Mouse (Mus musculus) heart, embryonic 12.5 days (tissue): ENCODE measurements around the gene Fam78b. TPM values are rescaled to one million over a fixed set of nuclear protein-coding genes. Genes with fewer than 3 reads are reported as not detected.

Experiments used
- ATAC-seq: fragments of 200-750 bp; cut with Nextera tagmentation; 2 replicates; pipeline ENCODE4 v1.8.0; 2017; ENCODE audit warnings: moderate TSS enrichment, moderate library complexity; ENCODE audit not compliant: insufficient number of reproducible peaks, low FRiP score
- H3K27ac ChIP-seq: fragments of 300-500 bp; sonication (generic); 2 replicates; pipeline ENCODE4 v1.5.1; 2016; ENCODE audit warnings: mild to moderate bottlenecking, moderate library complexity; ENCODE audit not compliant: poor library complexity, severe bottlenecking
- H3K27me3 ChIP-seq: fragments of 300-500 bp; sonication (generic); replicated peaks from 2 replicates; pipeline ENCODE4 v1.6.1; 2016; ENCODE audit warnings: mild to moderate bottlenecking, moderate library complexity
- H3K36me3 ChIP-seq: fragments of 300-500 bp; sonication (generic); 2 replicates; pipeline ENCODE4 v1.6.1; 2016; ENCODE audit warnings: mild to moderate bottlenecking, moderate library complexity
- H3K4me1 ChIP-seq: fragments of 300-500 bp; sonication (generic); replicated peaks from 2 replicates; pipeline ENCODE4 v1.6.1; 2016; ENCODE audit warnings: mild to moderate bottlenecking
- H3K4me2 ChIP-seq: fragments of 300-500 bp; sonication (generic); 2 replicates; pipeline ENCODE4 v1.6.1; 2016; ENCODE audit warnings: mild to moderate bottlenecking, moderate library complexity
- H3K4me3 ChIP-seq: fragments of 300-500 bp; sonication (generic); 2 replicates; pipeline ENCODE4 v1.5.1; 2016; ENCODE audit warnings: mild to moderate bottlenecking
- H3K9ac ChIP-seq: fragments of 300-500 bp; sonication (generic); 2 replicates; pipeline ENCODE4 v1.6.1; 2016; ENCODE audit warnings: mild to moderate bottlenecking, moderate library complexity
- H3K9me3 ChIP-seq: fragments of 300-500 bp; sonication (generic); replicated peaks from 2 replicates; pipeline ENCODE4 v1.6.1; 2016; ENCODE audit warnings: mild to moderate bottlenecking, moderate library complexity
- WGBS: fragments of 180-500 bp; shearing (Covaris S2); methylation state at CpG from one replicate; pipeline ENCODE4 v1.1.7; 2016; 5-methylcytosine and 5-hydroxymethylcytosine counted together
- polyA plus RNA-seq: library from polyadenylated mRNA; unstranded; fragments of >200 nt; fragmentation: Nextera tagmentation; extraction: Ambion mirVana; gene quantifications from 2 replicates; pipeline ENCODE4 v1.2.1, GENCODE M21; 2016

The Fam78b gene
- polyA plus RNA-seq, 1 experiment from 2014 or later = 0.91 TPM

GRCm38 (mm10) chr1:167094589-167095148 lies 93.5 kb downstream of the Fam78b start:
- Histone ChIP-seq H3K4me2 (no peak overlapping the region), H3K4me1 (no peaks in the 10 kb centered on the region), H3K4me3 (no peak overlapping the region), H3K27me3 (no peaks in the 10 kb centered on the region), H3K9ac (no peak overlapping the region), H3K9me3 (no peaks in the 10 kb centered on the region), H3K36me3 (no peaks in the 10 kb centered on the region), H3K27ac (no peak overlapping the region)
- 78% methylated on average over 10 of the region's 10 CpGs for WGBS
- ATAC-seq = no peak

GRCm38 (mm10) chr1:167098741-167099140 lies 97.5 kb downstream of the Fam78b start:
- no peak overlapping the region for H3K4me2 ChIP-seq

GRCm38 (mm10) chr1:167102046-167102445 lies 100.8 kb downstream of the Fam78b start:
- no peak overlapping the region for H3K9ac ChIP-seq
- H3K4me1 ChIP-seq = no peaks in the 10 kb centered on the region
- no peak overlapping the region for H3K4me3 ChIP-seq
- no peak for ATAC-seq
- no peaks in the 10 kb centered on the region for H3K9me3 ChIP-seq
- H3K27ac ChIP-seq = no peak overlapping the region
- no peaks in the 10 kb centered on the region for H3K27me3 ChIP-seq
- H3K4me2 ChIP-seq = no peak overlapping the region
- no peaks in the 10 kb centered on the region for H3K36me3 ChIP-seq
- WGBS = 76% methylated on average over 8 of the region's 8 CpGs

More at GRCm38 (mm10) chr1:167098741-167099140, 97.5 kb downstream of the Fam78b start:
- Histone ChIP-seq H3K9ac (no peak overlapping the region), H3K27ac (no peak overlapping the region), H3K4me1 (no peaks in the 10 kb centered on the region), H3K4me3 (no peak overlapping the region), H3K9me3 (no peaks in the 10 kb centered on the region), H3K27me3 (no peaks in the 10 kb centered on the region), H3K36me3 (no peaks in the 10 kb centered on the region)
- ATAC-seq = no peak
- WGBS = 81% methylated on average over 7 of the region's 7 CpGs

GRCm38 (mm10) chr1:167102566-167102965 lies 101.3 kb downstream of the Fam78b start:
- H3K4me2 ChIP-seq = no peak overlapping the region
- no peak overlapping the region for H3K4me3 ChIP-seq
- 74% methylated on average over 9 of the region's 9 CpGs for WGBS
- ATAC-seq = no peak
- H3K9ac ChIP-seq = no peak overlapping the region
- no peaks in the 10 kb centered on the region for H3K9me3 ChIP-seq
- H3K27ac ChIP-seq = no peak overlapping the region
- no peaks in the 10 kb centered on the region for H3K36me3 ChIP-seq
- no peaks in the 10 kb centered on the region for H3K27me3 ChIP-seq
- H3K4me1 ChIP-seq = no peaks in the 10 kb centered on the region

GRCm38 (mm10) chr1:167104956-167105626 lies 103.9 kb downstream of the Fam78b start:
- H3K9ac ChIP-seq = no peak overlapping the region
- no peak overlapping the region for H3K4me2 ChIP-seq
- no peak overlapping the region for H3K27ac ChIP-seq
- H3K9me3 ChIP-seq = 0 out of 2 replicates have a peak, but pooled peaks cover 4% of the 10 kb centered on the region
- H3K36me3 ChIP-seq = no peaks in the 10 kb centered on the region
- no peak overlapping the region for H3K4me3 ChIP-seq
- WGBS = 60% methylated on average over 5 of the region's 5 CpGs
- H3K4me1 ChIP-seq = no peaks in the 10 kb centered on the region
- no peaks in the 10 kb centered on the region for H3K27me3 ChIP-seq
- no peak for ATAC-seq

GRCm38 (mm10) chr1:167105916-167106315 lies 104.7 kb downstream of the Fam78b start:
- Histone ChIP-seq H3K4me2 (no peak overlapping the region), H3K4me1 (no peaks in the 10 kb centered on the region), H3K4me3 (no peak overlapping the region), H3K27ac (no peak overlapping the region), H3K27me3 (no peaks in the 10 kb centered on the region), H3K9me3 (0 out of 2 replicates have a peak, but pooled peaks cover 4% of the 10 kb centered on the region), H3K9ac (no peak overlapping the region), H3K36me3 (no peaks in the 10 kb centered on the region)
- WGBS = 73% methylated on average over 4 of the region's 4 CpGs
- ATAC-seq = no peak

- no peaks in the 10 kb centered on the region for H3K27me3 ChIP-seq
- 75% methylated on average over 8 of the region's 8 CpGs for WGBS
- H3K4me2 ChIP-seq = no peak overlapping the region
- no peak overlapping the region for H3K27ac ChIP-seq
- H3K9me3 ChIP-seq = 0 out of 2 replicates have a peak, but pooled peaks cover 4% of the 10 kb centered on the region
- no peaks in the 10 kb centered on the region for H3K4me1 ChIP-seq
- H3K36me3 ChIP-seq = no peaks in the 10 kb centered on the region
- H3K9ac ChIP-seq = no peak overlapping the region
- ATAC-seq = no peak
- no peak overlapping the region for H3K4me3 ChIP-seq
Measured at GRCm38 (mm10) chr1:167108973-167109509, 107.8 kb downstream of the Fam78b start.

GRCm38 (mm10) chr1:167114363-167115050 lies 113.3 kb downstream of the Fam78b start:
- no peak overlapping the region for H3K9ac ChIP-seq
- H3K27ac ChIP-seq = no peak overlapping the region
- no peaks in the 10 kb centered on the region for H3K27me3 ChIP-seq
- H3K4me2 ChIP-seq = no peak overlapping the region
- H3K4me1 ChIP-seq = no peaks in the 10 kb centered on the region
- H3K9me3 ChIP-seq = no peaks in the 10 kb centered on the region
- no peaks in the 10 kb centered on the region for H3K36me3 ChIP-seq
- no peak overlapping the region for H3K4me3 ChIP-seq
- ATAC-seq = no peak
- WGBS = 46% methylated on average over 4 of the region's 4 CpGs

GRCm38 (mm10) chr1:167115121-167115520 lies 113.9 kb downstream of the Fam78b start:
- Histone ChIP-seq H3K27me3 (no peaks in the 10 kb centered on the region), H3K9ac (no peak overlapping the region), H3K4me1 (no peaks in the 10 kb centered on the region), H3K4me2 (no peak overlapping the region), H3K36me3 (no peaks in the 10 kb centered on the region), H3K9me3 (no peaks in the 10 kb centered on the region), H3K4me3 (no peak overlapping the region), H3K27ac (no peak overlapping the region)
- ATAC-seq = no peak
- 18% methylated on average over 4 of the region's 4 CpGs for WGBS

GRCm38 (mm10) chr1:167116733-167117132 lies 115.5 kb downstream of the Fam78b start:
- Histone ChIP-seq H3K36me3 (no peaks in the 10 kb centered on the region), H3K4me2 (no peak overlapping the region), H3K4me3 (no peak overlapping the region)

GRCm38 (mm10) chr1:167118971-167119370 lies 117.8 kb downstream of the Fam78b start:
- no peak overlapping the region for H3K9ac ChIP-seq
- H3K9me3 ChIP-seq = no peaks in the 10 kb centered on the region
- no peaks in the 10 kb centered on the region for H3K4me1 ChIP-seq
- no peak overlapping the region for H3K4me3 ChIP-seq
- no peak overlapping the region for H3K4me2 ChIP-seq
- H3K27ac ChIP-seq = no peak overlapping the region
- H3K36me3 ChIP-seq = no peaks in the 10 kb centered on the region
- no peaks in the 10 kb centered on the region for H3K27me3 ChIP-seq
- 67% methylated on average over 7 of the region's 7 CpGs for WGBS
- no peak for ATAC-seq

More at GRCm38 (mm10) chr1:167116733-167117132, 115.5 kb downstream of the Fam78b start:
- H3K9me3 ChIP-seq = no peaks in the 10 kb centered on the region
- no peak overlapping the region for H3K27ac ChIP-seq
- 76% methylated on average over 3 of the region's 3 CpGs for WGBS
- H3K9ac ChIP-seq = no peak overlapping the region
- H3K27me3 ChIP-seq = no peaks in the 10 kb centered on the region
- no peak for ATAC-seq
- no peaks in the 10 kb centered on the region for H3K4me1 ChIP-seq
